Mouse (Mus musculus): ENCODE results near the gene Asb8. TPM values are rescaled to one million over a fixed set of nuclear protein-coding genes. Genes with fewer than 3 reads are reported as not detected.
A peak's percentile ranks its signal among the peaks of the same experiment; 100 is the strongest.

Gene Asb8
- total RNA-seq (2021) = 10 to 100 TPM; 51.8 to 55.1 TPM
- long read RNA-seq, experiment 1, transcript Asb8-201 (4 exons, 1,049 nt) = minor isoform, 11 of 42 reads
- long read RNA-seq, experiment 1, transcript Asb8-202 (4 exons, 1,100 nt) = major isoform, 27 of 42 reads
- long read RNA-seq, experiment 1, partial matches to known transcripts = 2 of 42 reads
- long read RNA-seq, experiment 1, other reads (novel, unspliced or antisense) = 2 of 42 reads
- long read RNA-seq, experiment 2, transcript Asb8-202 (4 exons, 1,100 nt) = major isoform, 36 of 59 reads
- long read RNA-seq, experiment 2, transcript Asb8-201 (4 exons, 1,049 nt) = minor isoform, 13 of 59 reads
- long read RNA-seq, experiment 2, partial matches to known transcripts = 5 of 59 reads
- long read RNA-seq, experiment 2, other reads (novel, unspliced or antisense) = 5 of 59 reads

GRCm38 (mm10) chr15:98165525-98165924, at the start of gene Asb8:
Gene Asb8 (minus strand): TSS chr15:98165625.
- TF ChIP-seq CTCF (conservative IDR thresholded peaks at IDR 0.05) = no peak
- DNase-seq (ENCODE audit: low spot score in 2 of 2) = no peak
- H3K27ac ChIP-seq = no peak within 1 kb of the TSS
- H3K4me3 ChIP-seq = no peak within 1 kb of the TSS

- Histone ChIP-seq H3K27ac (no peak overlapping the region), H3K4me3 (no peak overlapping the region)
- DNase-seq (ENCODE audit: low spot score in 2 of 2) = no peak
- TF ChIP-seq CTCF (conservative IDR thresholded peaks at IDR 0.05) = no peak
Observed at GRCm38 (mm10) chr15:98214130-98214529, 48.7 kb upstream of the Asb8 start.

- TF ChIP-seq CTCF (conservative IDR thresholded peaks at IDR 0.05) = no peak
- DNase-seq (ENCODE audit: low spot score in 2 of 2) = no peak
- Histone ChIP-seq H3K27ac (no peak overlapping the region), H3K4me3 (no peak overlapping the region)
Observed at GRCm38 (mm10) chr15:98213336-98213870, 48.0 kb upstream of the Asb8 start.

GRCm38 (mm10) chr15:98209676-98210075, 44.3 kb upstream of the Asb8 start:
- TF ChIP-seq CTCF (conservative IDR thresholded peaks at IDR 0.05) = no peak
- Histone ChIP-seq H3K27ac (no peak overlapping the region), H3K4me3 (no peak overlapping the region)
- no peak for DNase-seq (ENCODE audit: low spot score in 2 of 2)

GRCm38 (mm10) chr15:98195442-98195841, 30.0 kb upstream of the Asb8 start, which contains the start of gene Olfr288:
Gene Olfr288 (minus strand): TSS chr15:98195542.
- no peak for TF ChIP-seq CTCF (conservative IDR thresholded peaks at IDR 0.05)
- DNase-seq (ENCODE audit: low spot score in 2 of 2) = no peak
- H3K4me3 ChIP-seq = no peak within 1 kb of the TSS
- no peak within 1 kb of the TSS for H3K27ac ChIP-seq

GRCm38 (mm10) chr15:98184456-98184855, 19.0 kb upstream of the Asb8 start:
- no peak overlapping the region for H3K27ac ChIP-seq
- H3K4me3 ChIP-seq = no peak overlapping the region
- no peak for DNase-seq (ENCODE audit: low spot score in 2 of 2)
- TF ChIP-seq CTCF (conservative IDR thresholded peaks at IDR 0.05) = no peak

GRCm38 (mm10) chr15:98181856-98182570, 16.6 kb upstream of the Asb8 start:
- Histone ChIP-seq H3K4me3 (peak overlapping the region; percentile 81; the same call in 1 of the 2 replicates), H3K27ac (peak overlapping the region; percentile 91; the same call in 1 of the 2 replicates)
- TF ChIP-seq CTCF (conservative IDR thresholded peaks at IDR 0.05) = no peak
- DNase-seq (ENCODE audit: low spot score in 2 of 2) = no peak

GRCm38 (mm10) chr15:98181132-98181711, 15.8 kb upstream of the Asb8 start:
- peak; percentile 84 to 90 for DNase-seq (ENCODE audit: low spot score in 2 of 2)
- Histone ChIP-seq H3K27ac (peak overlapping the region; percentile 91), H3K4me3 (peak overlapping the region; percentile 81)
- TF ChIP-seq CTCF (conservative IDR thresholded peaks at IDR 0.05) = peak; percentile 87

- DNase-seq (ENCODE audit: low spot score in 2 of 2) = no peak
- Histone ChIP-seq H3K4me3 (peak overlapping the region; percentile 81), H3K27ac (peak overlapping the region; percentile 91)
- no peak for TF ChIP-seq CTCF (conservative IDR thresholded peaks at IDR 0.05)
Observed at GRCm38 (mm10) chr15:98180567-98181131, 15.2 kb upstream of the Asb8 start.

GRCm38 (mm10) chr15:98177320-98177719, 11.9 kb upstream of the Asb8 start:
- no peak overlapping the region for H3K27ac ChIP-seq
- no peak overlapping the region for H3K4me3 ChIP-seq
- TF ChIP-seq CTCF (conservative IDR thresholded peaks at IDR 0.05) = no peak
- no peak for DNase-seq (ENCODE audit: low spot score in 2 of 2)

- H3K4me3 ChIP-seq = no peak overlapping the region
- H3K27ac ChIP-seq = no peak overlapping the region
- TF ChIP-seq CTCF (conservative IDR thresholded peaks at IDR 0.05) = peak; percentile 93
- DNase-seq (ENCODE audit: low spot score in 2 of 2) = peak; percentile 78 to 89
Observed at GRCm38 (mm10) chr15:98173821-98174220, 8.4 kb upstream of the Asb8 start.

- H3K4me3 ChIP-seq = no peak overlapping the region
- no peak for TF ChIP-seq CTCF (conservative IDR thresholded peaks at IDR 0.05)
- DNase-seq (ENCODE audit: low spot score in 2 of 2) = no peak
- H3K27ac ChIP-seq = no peak overlapping the region
Observed at GRCm38 (mm10) chr15:98172113-98172512, 6.7 kb upstream of the Asb8 start.

All from layer of hippocampus, adult 2 months (tissue).